Mouse (Mus musculus) stomach, embryonic 14.5 days (tissue): ENCODE data around the gene Ulk3. TPM values are rescaled to one million over a fixed set of nuclear protein-coding genes. Genes with fewer than 3 reads are reported as not detected.

Source experiments
- ATAC-seq: fragments of 200-750 bp; cut with Nextera tagmentation; 2 replicates; pipeline ENCODE4 v1.8.0; 2017; ENCODE audit warnings: low read depth, moderate TSS enrichment; ENCODE audit not compliant: insufficient number of reproducible peaks, insufficient read depth, low FRiP score
- H3K27ac ChIP-seq: fragments of 300-500 bp; sonication (generic); 2 replicates; pipeline ENCODE4 v1.5.1; 2014; ENCODE audit warnings: mild to moderate bottlenecking, low read length, moderate library complexity, mixed read lengths
- H3K27me3 ChIP-seq: fragments of 300-500 bp; sonication (generic); 2 replicates; pipeline ENCODE4 v1.6.1; 2014; ENCODE audit warnings: low read length, control low read depth, mixed read lengths; ENCODE audit not compliant: control insufficient read depth, insufficient read depth
- H3K36me3 ChIP-seq: fragments of 300-500 bp; sonication (generic); 2 replicates; pipeline ENCODE4 v1.6.1; 2014; ENCODE audit warnings: mild to moderate bottlenecking, control low read depth, low read length, moderate library complexity, mixed read lengths; ENCODE audit not compliant: control insufficient read depth, insufficient read depth
- H3K4me1 ChIP-seq: fragments of 300-500 bp; sonication (generic); 2 replicates; pipeline ENCODE4 v1.6.1; 2014; ENCODE audit warnings: low read length, control low read depth, mixed read lengths; ENCODE audit not compliant: control insufficient read depth, insufficient read depth
- H3K4me2 ChIP-seq: fragments of 300-500 bp; sonication (generic); replicated peaks from 2 replicates; pipeline ENCODE4 v1.6.1; 2014; ENCODE audit warnings: low read depth, low read length, control low read depth
- H3K4me3 ChIP-seq: fragments of 300-500 bp; sonication (generic); 2 replicates; pipeline ENCODE4 v1.5.1; 2014; ENCODE audit warnings: low read depth, low read length, control low read depth
- H3K9ac ChIP-seq: fragments of 300-500 bp; sonication (generic); replicated peaks from 2 replicates; pipeline ENCODE4 v1.6.1; 2014; ENCODE audit warnings: low read depth, mild to moderate bottlenecking, control low read depth, low read length, moderate library complexity, mixed read lengths
- H3K9me3 ChIP-seq: fragments of 300-500 bp; sonication (generic); 2 replicates; pipeline ENCODE4 v1.6.1; 2016; ENCODE audit warnings: low read depth, low read length, control low read depth; ENCODE audit not compliant: control insufficient read depth
- WGBS: fragments of 180-500 bp; shearing (Covaris S2); extraction: QIAGEN DNeasy Blood & Tissue Kit; methylation state at CpG from one replicate; pipeline ENCODE4 v1.1.7; 2014; 5-methylcytosine and 5-hydroxymethylcytosine counted together
- polyA plus RNA-seq: library from polyadenylated mRNA; unstranded; fragments of >200 nt; fragmentation: Nextera tagmentation; extraction: Ambion mirVana; gene quantifications from 2 replicates; pipeline ENCODE4 v1.2.1, GENCODE M21; 2014

The Ulk3 gene
- polyA plus RNA-seq, 1 experiment from 2014 or later: 14.4 TPM

DNA sequence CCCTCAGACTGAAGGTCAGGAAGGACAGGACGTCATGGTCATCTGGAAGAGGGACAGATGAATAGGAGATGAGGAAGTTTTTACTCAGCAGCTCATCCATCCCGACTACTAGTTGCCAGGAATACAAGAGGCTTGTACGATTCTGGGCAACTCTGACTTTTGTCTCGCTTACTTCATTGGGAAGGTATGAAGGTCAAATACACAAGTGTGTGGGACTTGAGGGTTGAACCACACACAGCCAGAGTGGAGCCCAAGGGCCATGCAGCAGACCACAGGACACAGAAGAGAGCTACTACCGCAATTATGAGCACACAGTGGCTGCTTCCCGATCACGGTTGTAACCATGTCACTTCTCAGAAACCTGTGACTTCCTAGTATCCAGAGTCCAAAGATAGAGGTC, 23.3 kb downstream of the Ulk3 start:
- WGBS: 79% methylated on average over 7 of the region's 7 CpGs
- H3K4me3 ChIP-seq: no peak overlapping the region
- ATAC-seq: no peak
- no peak overlapping the region for H3K4me2 ChIP-seq
- H3K9me3 ChIP-seq: no peaks in the 10 kb centered on the region
- no peaks in the 10 kb centered on the region for H3K27me3 ChIP-seq
- H3K27ac ChIP-seq: no peak overlapping the region
- no peaks in the 10 kb centered on the region for H3K4me1 ChIP-seq
- no peak overlapping the region for H3K9ac ChIP-seq
- H3K36me3 ChIP-seq: no peaks in the 10 kb centered on the region

DNA sequence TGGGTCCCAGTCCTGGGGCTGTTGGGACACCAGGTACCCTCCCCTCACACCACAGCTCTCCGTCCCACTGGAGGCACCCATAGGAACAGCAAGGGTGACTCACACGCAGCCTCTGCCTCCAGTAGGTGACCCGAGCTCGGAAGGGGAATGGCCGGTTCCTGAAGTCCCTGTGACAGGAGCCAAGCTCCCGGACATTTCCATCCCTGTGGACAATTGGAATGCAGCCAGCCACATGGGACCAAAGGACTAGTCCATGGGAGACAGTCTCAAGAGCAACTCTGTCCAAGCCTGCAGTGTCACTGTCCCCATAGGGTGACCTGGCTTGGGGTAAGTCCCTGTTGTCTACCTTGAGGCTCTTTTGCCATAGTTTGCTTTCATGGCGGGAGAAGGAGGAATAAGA, 24.7 kb downstream of the Ulk3 start:
- H3K4me1 ChIP-seq: no peaks in the 10 kb centered on the region
- no peak overlapping the region for H3K4me3 ChIP-seq
- H3K27ac ChIP-seq: no peak overlapping the region
- 73% methylated on average over 7 of the region's 7 CpGs for WGBS
- no peaks in the 10 kb centered on the region for H3K27me3 ChIP-seq
- no peak overlapping the region for H3K9ac ChIP-seq
- no peaks in the 10 kb centered on the region for H3K36me3 ChIP-seq
- H3K9me3 ChIP-seq: no peaks in the 10 kb centered on the region
- H3K4me2 ChIP-seq: no peak overlapping the region
- no peak for ATAC-seq

DNA sequence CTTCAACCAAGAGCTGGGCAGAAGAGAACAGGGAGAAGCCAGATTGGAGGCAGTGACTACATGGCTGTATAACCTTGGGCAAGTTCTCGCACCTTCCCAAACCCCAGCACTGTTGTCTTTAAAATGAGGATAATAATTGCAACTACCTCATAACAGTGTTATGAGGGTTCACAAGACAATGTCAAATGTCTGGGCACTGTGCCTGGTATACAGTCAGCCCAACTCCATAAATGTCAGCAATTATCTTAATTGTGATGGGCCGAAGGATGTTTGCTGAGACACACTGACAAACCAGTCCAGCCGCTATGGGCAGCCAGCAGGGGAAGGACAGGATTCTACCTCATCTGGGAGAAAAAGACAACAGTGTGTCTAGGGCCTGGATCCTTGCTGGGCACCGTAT, 25.5 kb downstream of the Ulk3 start:
- Histone ChIP-seq H3K4me2 (no peak overlapping the region), H3K27ac (no peak overlapping the region), H3K4me3 (no peak overlapping the region), H3K36me3 (no peaks in the 10 kb centered on the region), H3K9me3 (no peaks in the 10 kb centered on the region), H3K27me3 (no peaks in the 10 kb centered on the region), H3K4me1 (no peaks in the 10 kb centered on the region), H3K9ac (no peak overlapping the region)
- no peak for ATAC-seq
- WGBS: 80% methylated on average over 4 of the region's 4 CpGs

DNA sequence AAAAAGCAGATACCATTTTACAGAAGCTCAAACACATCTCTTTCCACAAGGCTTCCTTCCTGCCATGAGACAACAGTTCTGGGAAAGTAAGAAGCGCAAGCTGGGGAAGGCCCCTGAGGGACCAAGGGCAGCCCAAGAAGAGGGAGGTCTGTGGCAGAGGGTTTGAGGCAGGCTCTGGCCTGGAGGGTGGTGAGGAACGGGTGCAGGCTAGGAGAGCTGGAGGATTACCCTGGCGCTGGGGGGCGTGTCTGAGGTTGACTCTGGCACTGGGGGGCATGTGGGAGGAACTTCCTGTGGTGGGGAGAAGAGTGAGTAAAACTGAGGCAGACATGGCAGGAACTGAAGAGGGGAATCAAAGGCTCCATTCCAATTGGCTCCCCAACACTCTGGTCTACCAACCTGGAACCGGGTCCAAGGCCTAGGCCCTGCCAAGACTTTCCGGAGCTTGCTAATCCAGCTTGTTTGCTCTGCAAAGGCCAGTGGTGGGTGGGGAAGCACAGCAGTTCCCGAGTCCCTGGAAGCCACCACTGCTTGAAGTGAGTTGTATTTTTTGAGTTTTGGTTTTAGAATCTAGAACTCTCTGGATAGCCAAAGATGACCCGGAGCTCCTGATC, 28.4 kb downstream of the Ulk3 start:
- ATAC-seq: no peak
- 71% methylated on average over 8 of the region's 8 CpGs for WGBS

DNA sequence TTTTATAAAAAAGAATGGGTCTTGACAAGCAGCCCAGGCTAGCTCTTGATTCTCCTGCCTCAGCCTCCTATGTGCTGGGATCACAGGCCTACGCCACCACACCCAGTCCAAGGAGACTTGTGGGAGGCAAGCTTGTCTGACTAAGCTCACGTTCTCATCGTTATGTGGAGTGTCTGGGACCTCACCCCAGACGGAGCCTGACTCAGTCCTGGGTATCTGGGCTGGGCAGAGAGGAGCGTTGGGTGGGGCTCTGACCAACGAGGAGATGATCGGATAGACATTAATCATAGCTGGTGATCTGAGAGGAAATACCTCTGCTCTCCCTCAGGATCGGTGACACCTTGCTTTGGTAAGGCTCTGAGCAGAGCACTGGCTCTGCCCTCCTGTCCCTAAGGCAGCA, 29.6 kb downstream of the Ulk3 start:
- no peak overlapping the region for H3K4me2 ChIP-seq
- no peaks in the 10 kb centered on the region for H3K36me3 ChIP-seq
- H3K27me3 ChIP-seq: no peaks in the 10 kb centered on the region
- ATAC-seq: no peak
- no peak overlapping the region for H3K4me3 ChIP-seq
- H3K9ac ChIP-seq: no peak overlapping the region
- H3K27ac ChIP-seq: no peak overlapping the region
- 62% methylated on average over 8 of the region's 8 CpGs for WGBS
- no peaks in the 10 kb centered on the region for H3K4me1 ChIP-seq
- H3K9me3 ChIP-seq: no peaks in the 10 kb centered on the region

More for the DNA sequence above, 28.4 kb downstream of the Ulk3 start:
- Histone ChIP-seq H3K9me3 (no peaks in the 10 kb centered on the region), H3K9ac (no peak overlapping the region), H3K27me3 (no peaks in the 10 kb centered on the region), H3K36me3 (no peaks in the 10 kb centered on the region), H3K4me1 (no peaks in the 10 kb centered on the region), H3K4me3 (no peak overlapping the region), H3K4me2 (no peak overlapping the region), H3K27ac (no peak overlapping the region)

DNA sequence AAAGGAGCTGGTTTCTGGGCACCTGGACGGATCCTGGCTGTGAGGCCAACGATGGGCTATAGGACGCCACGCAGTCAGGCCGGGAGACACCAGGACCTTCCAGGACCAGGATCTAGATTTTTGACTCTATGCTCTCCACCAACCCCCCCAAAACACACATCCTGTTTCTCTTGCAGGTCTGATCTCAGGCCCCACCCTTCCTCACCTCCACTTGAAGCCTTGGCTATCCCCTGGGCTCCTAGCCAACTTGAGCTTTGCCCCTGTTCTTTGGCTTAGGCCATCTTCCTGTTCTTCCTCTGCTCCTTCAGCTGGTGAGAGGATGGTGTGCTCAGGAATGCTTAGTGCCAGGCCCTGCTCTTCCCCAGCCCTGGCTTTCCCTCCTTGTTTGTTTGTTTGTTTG, 31.4 kb downstream of the Ulk3 start, which contains the start of gene Lman1l:
Gene Lman1l (minus strand): TSS at position 101 of the 400 bp plus-strand sequence.
- no peak within 1 kb of the TSS for H3K4me3 ChIP-seq
- no peaks in the 10 kb centered on the region for H3K27me3 ChIP-seq
- H3K9me3 ChIP-seq: no peaks in the 10 kb centered on the region
- no peaks in the 10 kb centered on the region for H3K4me1 ChIP-seq
- no peak for ATAC-seq
- no peak within 1 kb of the TSS for H3K9ac ChIP-seq
- 91% methylated on average over 5 of the region's 5 CpGs for WGBS
- H3K27ac ChIP-seq: no peak within 1 kb of the TSS
- H3K4me2 ChIP-seq: no peak within 1 kb of the TSS
- peaks cover 13% of the 10 kb centered on the region; the same call in 1 of the 2 replicates for H3K36me3 ChIP-seq

DNA sequence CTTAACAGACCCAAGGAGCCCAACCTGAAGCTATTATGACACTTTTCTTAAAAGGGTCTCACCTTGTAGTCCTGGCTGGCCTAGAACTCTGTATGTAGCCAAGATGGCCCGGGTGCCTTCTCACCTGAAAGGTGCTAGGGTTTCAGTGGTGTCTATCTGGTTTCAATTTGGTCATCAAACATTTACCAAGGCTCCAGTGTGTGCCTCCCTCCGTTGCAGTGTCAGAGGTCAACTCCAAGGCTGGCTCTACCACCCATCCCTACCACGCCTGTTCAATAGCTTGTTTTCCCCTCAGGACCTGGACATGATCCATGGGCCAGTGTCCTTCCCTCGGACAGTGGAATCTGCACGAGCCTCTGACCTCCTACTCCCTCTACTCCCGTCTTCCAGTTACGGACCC, 35.0 kb downstream of the Ulk3 start:
- Histone ChIP-seq H3K4me1 (no peaks in the 10 kb centered on the region), H3K36me3 (peaks cover 44% of the 10 kb centered on the region), H3K9ac (no peak overlapping the region), H3K4me3 (no peak overlapping the region), H3K27me3 (no peaks in the 10 kb centered on the region), H3K9me3 (no peaks in the 10 kb centered on the region), H3K27ac (no peak overlapping the region), H3K4me2 (no peak overlapping the region)
- ATAC-seq: no peak
- 76% methylated on average over 7 of the region's 7 CpGs for WGBS

DNA sequence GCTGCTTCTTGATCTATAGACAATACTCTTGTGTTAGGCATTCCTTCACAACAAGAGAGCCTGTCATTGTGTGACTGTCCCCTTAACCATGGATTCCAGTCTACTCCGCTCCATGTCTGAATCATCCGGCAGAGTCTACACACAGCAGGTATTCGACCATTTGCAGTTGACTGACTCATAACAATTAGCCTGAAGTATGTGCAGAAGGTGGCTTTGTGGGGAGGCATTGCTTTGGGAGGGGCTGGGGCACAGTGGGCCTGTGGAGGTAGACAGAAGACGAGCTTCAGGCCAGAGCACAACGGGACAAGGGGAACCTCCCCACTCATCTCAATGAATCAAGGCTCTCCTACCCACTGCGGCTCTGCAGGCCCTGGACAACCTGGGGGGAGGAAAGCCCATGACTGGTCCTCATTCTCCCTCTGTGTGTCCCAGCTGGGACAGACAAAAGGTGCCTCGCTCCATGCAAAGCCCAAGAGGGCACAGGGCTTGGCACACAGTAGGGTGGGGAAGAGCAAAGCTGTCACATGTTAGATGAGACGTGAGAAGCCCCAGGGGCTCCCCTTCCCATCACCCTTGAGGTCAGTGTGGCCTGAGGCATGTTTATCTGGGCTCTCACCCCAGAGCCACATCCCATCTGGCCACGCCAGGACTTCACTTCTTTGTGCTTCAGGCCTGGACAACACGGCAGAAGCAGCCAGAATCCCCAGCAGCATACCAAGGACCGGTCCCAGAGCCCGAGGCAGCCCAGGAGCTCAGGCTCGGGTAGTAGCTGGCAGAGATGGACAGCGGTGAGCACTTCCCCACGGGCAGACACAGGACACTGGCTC, 36.6 kb downstream of the Ulk3 start:
- H3K4me2 ChIP-seq: no peak overlapping the region
- no peak overlapping the region for H3K9ac ChIP-seq
- H3K36me3 ChIP-seq: peaks cover 57% of the 10 kb centered on the region
- H3K4me1 ChIP-seq: no peaks in the 10 kb centered on the region
- WGBS: 87% methylated on average over 15 of the region's 15 CpGs
- H3K27me3 ChIP-seq: no peaks in the 10 kb centered on the region
- no peak for ATAC-seq
- H3K9me3 ChIP-seq: no peaks in the 10 kb centered on the region
- no peak overlapping the region for H3K4me3 ChIP-seq
- no peak overlapping the region for H3K27ac ChIP-seq
